Comparison of ENCODE assay signal across 26 mouse cellular contexts in genomic region chr5:105536172-105536571, GRCm38 (mm10).
"Had no signal": no experiment of that assay in that cellular context is flagged by ENCODE, and none has a peak within 500 bp of the region (broad histone marks: within the 10 kb centered on the region; RNA-seq: fewer than 3 reads in every experiment).

No protein-coding gene starts in this region.

- ATAC-seq: hindbrain, embryonic 16.5 days; inflammation-experienced regulatory T-cells, adult 6 months; intestine, embryonic 15.5 days; intestine, postnatal 0 days; liver, embryonic 12.5 days had no signal

- H3K27me3 ChIP-seq: heart, embryonic 12.5 days; hindbrain, embryonic 12.5 days; intestine, embryonic 15.5 days; limb, embryonic 12.5 days; liver, embryonic 12.5 days had no signal

- H3K9me3 ChIP-seq: heart, embryonic 10.5 days; hindbrain, embryonic 10.5 days; hindbrain, embryonic 12.5 days; intestine, embryonic 15.5 days; limb, embryonic 10.5 days; limb, embryonic 12.5 days; liver, embryonic 12.5 days had no signal

- H3K36me3 ChIP-seq: intestine, embryonic 15.5 days; limb, embryonic 10.5 days had no signal

- H3K27ac ChIP-seq: gastrocnemius, adult 2 months; heart, adult 2 months; heart, embryonic 10.5 days; hindbrain, embryonic 10.5 days; hindbrain, embryonic 12.5 days; hindbrain, embryonic 14.5 days; intestine, embryonic 15.5 days; layer of hippocampus, adult 2 months; left cerebral cortex, adult 2 months; limb, embryonic 10.5 days; limb, embryonic 12.5 days; liver, embryonic 12.5 days; liver, embryonic 14.5 days had no signal

- H3K4me1 ChIP-seq: hindbrain, embryonic 12.5 days; limb, embryonic 10.5 days had no signal

- H3K9ac ChIP-seq: heart, embryonic 12.5 days; hindbrain, embryonic 12.5 days; hindbrain, embryonic 14.5 days; intestine, embryonic 15.5 days; limb, embryonic 12.5 days; liver, embryonic 12.5 days; liver, embryonic 14.5 days had no signal

- DNase-seq: gastrocnemius, adult 2 months; gastrocnemius, postnatal 10 days; gastrocnemius, postnatal 25 days; heart, adult 2 months; heart, postnatal 10 days; heart, postnatal 4 days; kidney, adult 2 months; kidney, adult 9 months; kidney, postnatal 10 days; kidney, postnatal 25 days; kidney, postnatal 4 days had no signal

- H3K4me3 ChIP-seq: gastrocnemius, adult 2 months; heart, adult 2 months; heart, embryonic 10.5 days; heart, embryonic 12.5 days; hindbrain, embryonic 10.5 days; hindbrain, embryonic 12.5 days; intestine, embryonic 15.5 days; layer of hippocampus, adult 2 months; left cerebral cortex, adult 2 months; limb, embryonic 10.5 days; limb, embryonic 12.5 days; liver, embryonic 12.5 days had no signal

- H3K4me2 ChIP-seq: heart, embryonic 12.5 days; hindbrain, embryonic 12.5 days; hindbrain, embryonic 14.5 days; intestine, embryonic 15.5 days; limb, embryonic 12.5 days; liver, embryonic 12.5 days had no signal
